Comparison of ENCODE assay signal across 21 mouse cellular contexts in the genomic region with DNA sequence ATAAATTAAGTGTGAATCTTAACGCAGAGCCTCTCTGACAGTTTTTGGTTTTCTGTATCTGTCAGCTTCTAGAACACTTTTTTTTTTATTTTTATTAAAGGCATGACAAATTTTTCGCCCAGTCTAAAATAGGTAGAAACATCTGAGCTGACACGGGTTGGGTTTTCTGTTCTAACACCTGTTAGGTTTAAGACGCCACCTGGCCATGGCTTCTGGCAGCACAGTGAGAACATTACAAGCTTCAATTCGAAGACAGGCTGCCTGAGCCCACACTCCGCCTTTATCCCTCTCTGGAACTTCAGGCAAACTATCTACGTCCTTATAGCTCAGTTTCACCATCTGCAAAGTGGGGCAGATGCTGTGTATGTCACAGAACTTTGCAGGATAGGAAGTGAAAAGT.
A peak's percentile ranks its signal among the peaks of the same experiment; 100 is the strongest.
DNase-seq lines count a peak whose midpoint lies in the region; ATAC-seq and TF ChIP-seq lines count a peak whose summit lies in the region.
"Had no signal": no experiment of that assay in that cellular context is flagged by ENCODE, and none has a peak within 500 bp of the region (broad histone marks: within the 10 kb centered on the region; RNA-seq: fewer than 3 reads in every experiment).

No protein-coding gene starts in this region.

- dilution Hi-C loops in CH12.LX (cut with MboI; ENCODE audit: extremely low pct_ligation_motif_present, extremely low pct_unique_long_range_greater_than_20kb, low sequenced_read_pairs) = no loop called here

- TF ChIP-seq CTCF in CH12.LX (conservative IDR thresholded peaks at IDR 0.05 in 1 of 2, IDR thresholded peaks at IDR 0.05 in 1 of 2; ENCODE audit: low read depth in 2 of 2, low read length in 2 of 2) = peak in 1 of 2 experiments; percentile 51; a peak in 2 of 4 replicates
- no peak for TF ChIP-seq CTCF in forebrain, postnatal 0 days (IDR thresholded peaks at IDR 0.05; ENCODE audit: low read depth)

- no peaks in the 10 kb centered on the region for H3K9me3 ChIP-seq in CH12.LX (replicated peaks; ENCODE audit: low read length)
- no peaks in the 10 kb centered on the region for H3K9me3 ChIP-seq in hindbrain, embryonic 10.5 days
- no peaks in the 10 kb centered on the region for H3K9me3 ChIP-seq in forebrain, postnatal 0 days (ENCODE audit: low read length)
- H3K9me3 ChIP-seq: embryonic facial prominence, embryonic 10.5 days; embryonic facial prominence, embryonic 12.5 days; forebrain, embryonic 13.5 days had no signal

- no peak for TF ChIP-seq EP300 in CH12.LX (IDR thresholded peaks at IDR 0.05; ENCODE audit: low read length)

- peak; percentile 15 for DNase-seq in layer of hippocampus, adult 11-12 months (ENCODE audit: low spot score)
- DNase-seq in layer of hippocampus, postnatal 10 days (ENCODE audit: low spot score in 2 of 2) = no peak
- peak; percentile 4 to 14 for DNase-seq in layer of hippocampus, adult 8-10 months (ENCODE audit: low spot score in 2 of 2)
- no peak for DNase-seq in layer of hippocampus, postnatal 14 days (ENCODE audit: low spot score in 2 of 2)
- no peak for DNase-seq in CH12.LX (ENCODE audit: extremely low read depth)
- DNase-seq in layer of hippocampus, adult 9-11 months = peak; percentile 15
- DNase-seq in hindbrain, embryonic 10.5 days (ENCODE audit: low spot score) = no peak
- DNase-seq in forebrain, postnatal 0 days = no peak
- DNase-seq: adrenal gland, adult 2 months; adrenal gland, postnatal 10 days; adrenal gland, postnatal 25 days; B cell, adult 2 months; cerebellum, adult 11-12 months; cerebellum, adult 2 months; cerebellum, adult 9-10 months; cerebellum, postnatal 25 days had no signal

- no peak overlapping the region for H3K9ac ChIP-seq in CH12.LX (ENCODE audit: insufficient read depth, low read depth)
- no peak overlapping the region for H3K9ac ChIP-seq in forebrain, postnatal 0 days
- H3K9ac ChIP-seq: embryonic facial prominence, embryonic 12.5 days; forebrain, embryonic 13.5 days had no signal

- H3K4me3 ChIP-seq in CH12.LX (replicated peaks in 1 of 3; ENCODE audit: low read depth in 2 of 3, low read length in 2 of 3, poor library complexity in 1 of 3) = no peak overlapping the region
- no peak overlapping the region for H3K4me3 ChIP-seq in hindbrain, embryonic 10.5 days
- H3K4me3 ChIP-seq in forebrain, postnatal 0 days (ENCODE audit: low read depth, low read length) = no peak overlapping the region
- H3K4me3 ChIP-seq: embryonic facial prominence, embryonic 10.5 days; embryonic facial prominence, embryonic 12.5 days; forebrain, embryonic 13.5 days had no signal

- no peaks in the 10 kb centered on the region for H3K36me3 ChIP-seq in CH12.LX (replicated peaks in 1 of 2; ENCODE audit: control insufficient read depth in 1 of 2, insufficient read depth in 1 of 2, low read length in 1 of 2)
- no peaks in the 10 kb centered on the region for H3K36me3 ChIP-seq in hindbrain, embryonic 10.5 days
- H3K36me3 ChIP-seq in forebrain, postnatal 0 days (ENCODE audit: insufficient read depth) = no peaks in the 10 kb centered on the region
- H3K36me3 ChIP-seq: embryonic facial prominence, embryonic 10.5 days; embryonic facial prominence, embryonic 12.5 days had no signal

- TF ChIP-seq RAD21 in CH12.LX (IDR thresholded peaks at IDR 0.05; ENCODE audit: low read depth, low read length) = peak; percentile 24

- 84% methylated on average over 7 of the region's 7 CpGs for WGBS in hindbrain, embryonic 10.5 days
- whole genome bisulfite sequencing in forebrain, postnatal 0 days = 82% methylated on average over 7 of the region's 7 CpGs

- H3K79me2 ChIP-seq in CH12.LX (replicated peaks; ENCODE audit: control insufficient read depth, extremely low read depth, insufficient read depth, poor library complexity, severe bottlenecking) = no peaks in the 10 kb centered on the region

- ATAC-seq in forebrain, postnatal 0 days = no peak
- ATAC-seq: CD4-positive, CD25-positive, alpha-beta regulatory T cell, adult 4 months; forebrain, embryonic 13.5 days; forebrain, embryonic 16.5 days had no signal

- no peaks in the 10 kb centered on the region for H3K27me3 ChIP-seq in CH12.LX (replicated peaks)
- peaks cover 3% of the 10 kb centered on the region; the same call in 1 of the 2 replicates for H3K27me3 ChIP-seq in hindbrain, embryonic 10.5 days (ENCODE audit: insufficient read depth, poor library complexity, severe bottlenecking)
- no peaks in the 10 kb centered on the region for H3K27me3 ChIP-seq in forebrain, postnatal 0 days (ENCODE audit: insufficient read depth, low read length)
- H3K27me3 ChIP-seq: embryonic facial prominence, embryonic 12.5 days; forebrain, embryonic 13.5 days had no signal

- no peak overlapping the region for H3K4me2 ChIP-seq in CH12.LX (ENCODE audit: insufficient read depth, low read depth, poor library complexity, severe bottlenecking)
- no peak overlapping the region for H3K4me2 ChIP-seq in forebrain, postnatal 0 days (ENCODE audit: low read depth)
- H3K4me2 ChIP-seq: embryonic facial prominence, embryonic 12.5 days; forebrain, embryonic 13.5 days had no signal

- H3K4me1 ChIP-seq in CH12.LX (ENCODE audit: control insufficient read depth in 1 of 2, insufficient read depth in 2 of 2) = peaks cover 0 to 19% of the 10 kb centered on the region in 2 experiments; a peak in 2 of 4 replicates
- H3K4me1 ChIP-seq in hindbrain, embryonic 10.5 days (replicated peaks) = peaks cover 13% of the 10 kb centered on the region
- no peaks in the 10 kb centered on the region for H3K4me1 ChIP-seq in forebrain, postnatal 0 days (ENCODE audit: insufficient read depth)

- no peak for TF ChIP-seq POLR2A in CH12.LX (IDR thresholded peaks at IDR 0.05; ENCODE audit: low read depth, low read length)

- no peak overlapping the region for H3K27ac ChIP-seq in CH12.LX (ENCODE audit: insufficient read depth, low read depth)
- no peak overlapping the region for H3K27ac ChIP-seq in hindbrain, embryonic 10.5 days
- H3K27ac ChIP-seq in forebrain, postnatal 0 days (ENCODE audit: low read depth, low read length) = no peak overlapping the region
- H3K27ac ChIP-seq: embryonic facial prominence, embryonic 10.5 days; embryonic facial prominence, embryonic 12.5 days; forebrain, embryonic 13.5 days had no signal

- in situ Hi-C loops in CH12.LX (cut with MboI; ENCODE audit: low pct_ligation_motif_present, low pct_unique_long_range_greater_than_20kb, low sequenced_read_pairs) = loop anchor here (25.0 kb wide), 1 partner anchor 192 kb away; no protein-coding TSS in a partner anchor

TF ChIP-seq in CH12.LX, 34 proteins besides CTCF, POLR2A, EP300 and RAD21:
- TF ChIP-seq ELF1 (IDR thresholded peaks at IDR 0.05; ENCODE audit: low read depth, low read length) (no peak), CHD2 (IDR thresholded peaks at IDR 0.05; ENCODE audit: low read length) (no peak), JUN (IDR thresholded peaks at IDR 0.05; ENCODE audit: insufficient read depth, low read depth, low read length) (no peak), SMC3 (IDR thresholded peaks at IDR 0.05; ENCODE audit: low read depth, low read length) (peak; percentile 52)

Comparison
In these comparisons a context has a peak if more than half of its experiments do, and no peak if none do; other contexts are left out.
1. DNase-seq: peak in layer of hippocampus, adult 11-12 months (single experiment), layer of hippocampus, adult 8-10 months (2 of 2) and layer of hippocampus, adult 9-11 months (single experiment); none in layer of hippocampus, postnatal 10 days (0 of 2), layer of hippocampus, postnatal 14 days (0 of 2), CH12.LX (single experiment), hindbrain, embryonic 10.5 days (single experiment) and forebrain, postnatal 0 days (single experiment).